Mouse (Mus musculus): ENCODE measurements around the gene Lifr.

GRCm38 (mm10) chr15:7143689-7144170, 53.3 kb downstream of the Lifr start:
- TF ChIP-seq CTCF (IDR thresholded peaks at IDR 0.05; ENCODE audit: borderline replicate concordance, extremely low read depth, insufficient read depth, insufficient read length) (no peak), POLR2A (IDR thresholded peaks at IDR 0.05; ENCODE audit: borderline replicate concordance, extremely low read depth, insufficient read depth, insufficient read length, poor library complexity, severe bottlenecking) (no peak)

Data from brain, embryonic 14.5 days (tissue).